Mouse (Mus musculus) cortical plate, adult 2 months (tissue): ENCODE data around the gene Pgf. TPM values are rescaled to one million over a fixed set of nuclear protein-coding genes. Genes with fewer than 3 reads are reported as not detected.

Experiments used
- H3K27ac ChIP-seq: fragments of 200-500 bp; 2 replicates; pipeline ENCODE4 v1.5.1; 2012; ENCODE audit warnings: low read length, control low read depth, inconsistent platforms; ENCODE audit not compliant: insufficient read depth
- H3K4me1 ChIP-seq: fragments of 200-500 bp; 2 replicates; pipeline ENCODE4 v1.6.1; 2011; ENCODE audit warnings: low read length; ENCODE audit not compliant: control insufficient read depth, insufficient read depth
- H3K4me3 ChIP-seq: fragments of 200-500 bp; 2 replicates; pipeline ENCODE4 v1.5.1; 2011; ENCODE audit warnings: mild to moderate bottlenecking, low read length, control low read depth; ENCODE audit not compliant: insufficient read depth
- CTCF ChIP-seq: fragments of 200-500 bp; IDR thresholded peaks from 2 replicates; pipeline ENCODE4 v1.5.1; 2011; ENCODE audit warnings: mild to moderate bottlenecking, control low read depth, low read length; ENCODE audit not compliant: insufficient read depth; ENCODE audit errors: extremely low read depth
- POLR2A ChIP-seq: fragments of 200-500 bp; IDR thresholded peaks from 2 replicates; pipeline ENCODE4 v1.6.1; 2011; ENCODE audit warnings: mild to moderate bottlenecking, low read length, control low read depth; ENCODE audit not compliant: insufficient read depth; ENCODE audit errors: extremely low read depth
- polyA plus RNA-seq: library from polyadenylated mRNA; depleted of rRNA; stranded (reverse); fragments of >200 nt; gene quantifications from 2 replicates; pipeline ENCODE4 v1.2.3, GENCODE M21; 2012

Gene Pgf
- polyA plus RNA-seq, 1 experiment, result 2.9 TPM

GRCm38 (mm10) chr12:85193146-85193545 is 15.6 kb upstream of the Pgf start:
- Histone ChIP-seq H3K27ac (no peak overlapping the region), H3K4me1 (no peaks in the 10 kb centered on the region)
- TF ChIP-seq CTCF (no peak), POLR2A (no peak)

GRCm38 (mm10) chr12:85192461-85193108 is 15.0 kb upstream of the Pgf start:
- Histone ChIP-seq H3K27ac (no peak overlapping the region), H3K4me1 (no peaks in the 10 kb centered on the region), H3K4me3 (no peak overlapping the region)
- TF ChIP-seq CTCF (no peak), POLR2A (no peak)

More at GRCm38 (mm10) chr12:85193146-85193545, 15.6 kb upstream of the Pgf start:
- H3K4me3 ChIP-seq, result no peak overlapping the region

DNA sequence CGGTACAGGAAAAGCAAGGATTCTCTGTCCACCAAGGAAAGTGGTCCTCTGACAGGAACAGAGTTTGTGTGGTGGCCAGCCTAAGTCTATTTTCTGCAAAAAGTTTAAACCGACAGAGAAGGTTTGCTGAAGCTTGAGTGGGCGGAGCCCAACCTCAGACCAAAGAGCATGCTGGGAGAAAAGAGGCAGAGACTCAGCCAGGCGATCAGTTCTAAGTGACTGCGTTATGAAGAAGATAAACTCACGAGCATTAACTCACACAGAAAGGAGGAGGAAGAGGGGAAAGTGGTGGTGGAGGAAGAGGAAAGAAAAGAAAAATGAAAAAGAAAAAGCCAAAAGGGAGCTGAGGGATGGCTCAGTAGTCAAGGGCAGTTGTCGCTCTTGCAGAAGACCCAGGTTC is 12.7 kb upstream of the Pgf start:
- H3K4me3 ChIP-seq, result no peak overlapping the region
- no peak for TF ChIP-seq POLR2A
- no peak for TF ChIP-seq CTCF
- H3K27ac ChIP-seq, result no peak overlapping the region
- no peaks in the 10 kb centered on the region for H3K4me1 ChIP-seq

DNA sequence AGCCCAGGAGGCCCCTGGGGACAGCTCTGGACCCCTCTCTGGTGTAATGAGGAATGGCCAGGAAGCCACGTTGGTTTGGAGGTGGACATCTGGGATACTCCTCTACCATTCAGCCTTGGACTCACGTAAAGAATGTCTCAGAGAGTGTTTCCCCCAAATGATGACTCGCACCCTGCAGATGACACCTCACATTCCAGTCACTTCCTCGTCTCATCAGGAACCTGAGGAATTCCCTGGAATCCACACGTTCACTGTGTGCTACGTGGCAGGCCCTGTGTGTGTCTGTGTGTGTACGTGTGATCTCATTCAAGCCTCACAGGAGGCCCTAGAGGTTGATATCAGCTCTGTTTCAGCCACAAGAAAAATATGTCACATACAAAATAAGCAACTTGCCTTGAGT is 8.8 kb upstream of the Pgf start:
- Histone ChIP-seq H3K4me3 (no peak overlapping the region), H3K27ac (no peak overlapping the region), H3K4me1 (no peaks in the 10 kb centered on the region)
- no peak for TF ChIP-seq CTCF
- no peak for TF ChIP-seq POLR2A

GRCm38 (mm10) chr12:85185810-85186209 is 8.2 kb upstream of the Pgf start:
- Histone ChIP-seq H3K27ac (no peak overlapping the region), H3K4me3 (no peak overlapping the region), H3K4me1 (no peaks in the 10 kb centered on the region)
- TF ChIP-seq POLR2A (no peak), CTCF (no peak)

DNA sequence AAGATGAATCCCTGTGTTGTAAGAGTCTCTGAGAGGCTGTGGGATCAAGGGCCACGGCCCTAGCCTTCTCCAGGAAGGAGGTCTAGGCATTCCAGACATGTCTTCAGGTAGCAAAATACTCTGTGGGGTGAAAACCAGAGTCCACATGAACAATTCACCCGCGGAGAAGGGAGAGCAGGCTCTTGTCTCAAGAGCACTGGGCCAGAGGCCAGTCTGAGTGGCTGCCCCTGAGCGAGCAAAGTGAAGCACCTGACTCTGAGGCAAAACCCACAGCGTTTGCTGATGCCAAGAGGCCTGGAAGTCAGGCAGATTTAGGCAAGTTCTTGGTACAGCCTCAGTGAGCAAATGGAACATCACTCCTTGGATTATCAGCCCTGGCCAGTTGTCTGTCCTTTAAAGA is 6.5 kb upstream of the Pgf start:
- Histone ChIP-seq H3K4me3 (no peak overlapping the region), H3K4me1 (no peaks in the 10 kb centered on the region), H3K27ac (no peak overlapping the region)
- no peak for TF ChIP-seq CTCF
- TF ChIP-seq POLR2A, result no peak

DNA sequence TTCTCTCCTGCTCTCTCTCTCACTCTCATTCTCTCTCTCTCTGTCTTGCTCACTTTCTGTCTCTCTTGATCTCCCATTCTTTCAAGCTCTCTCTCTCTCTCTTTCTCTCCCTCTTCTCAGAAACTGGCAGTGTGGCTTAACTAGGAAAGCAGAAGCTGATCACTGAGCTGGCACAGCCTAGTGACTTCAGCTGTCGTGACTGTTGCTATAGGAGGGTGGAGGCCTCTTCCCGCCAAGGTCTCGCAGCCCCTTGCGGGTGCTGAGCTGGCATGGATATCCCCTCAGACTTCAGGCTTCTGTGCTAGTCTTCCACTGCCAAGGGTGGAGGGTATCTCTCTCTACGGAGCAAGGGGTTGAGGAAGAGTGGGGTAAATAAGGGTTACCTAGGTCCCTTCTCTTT is 5.3 kb upstream of the Pgf start:
- H3K4me1 ChIP-seq, result no peaks in the 10 kb centered on the region
- TF ChIP-seq POLR2A, result no peak
- TF ChIP-seq CTCF, result no peak
- H3K4me3 ChIP-seq, result no peak overlapping the region
- H3K27ac ChIP-seq, result no peak overlapping the region

DNA sequence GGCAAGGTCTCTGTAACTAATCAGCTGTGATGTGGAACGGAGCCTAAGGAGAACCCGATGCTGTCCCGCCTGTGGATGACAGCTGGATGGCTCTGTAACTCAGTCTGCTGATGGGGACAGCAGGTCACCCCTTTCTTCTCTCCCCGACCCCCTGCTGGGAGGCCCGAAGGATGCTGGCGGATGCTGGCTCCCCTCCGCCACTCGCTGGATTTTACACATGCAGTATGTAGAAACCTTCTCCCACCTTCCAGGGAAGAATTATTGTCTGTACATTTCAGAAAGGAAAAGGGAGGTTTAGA is 4.7 kb upstream of the Pgf start:
- no peak for TF ChIP-seq CTCF
- no peak for TF ChIP-seq POLR2A
- no peak overlapping the region for H3K27ac ChIP-seq

GRCm38 (mm10) chr12:85181475-85182344 is 4.1 kb upstream of the Pgf start:
- Histone ChIP-seq H3K27ac (no peak overlapping the region), H3K4me3 (no peak overlapping the region), H3K4me1 (no peaks in the 10 kb centered on the region)
- TF ChIP-seq CTCF (no peak), POLR2A (no peak)

More for the DNA sequence above, 4.7 kb upstream of the Pgf start:
- no peaks in the 10 kb centered on the region for H3K4me1 ChIP-seq
- H3K4me3 ChIP-seq, result no peak overlapping the region

GRCm38 (mm10) chr12:85178294-85178693 is 704 bp upstream of the Pgf start:
- no peak overlapping the region for H3K4me3 ChIP-seq
- no peak for TF ChIP-seq CTCF
- TF ChIP-seq POLR2A, result no peak
- H3K27ac ChIP-seq, result no peak overlapping the region
- H3K4me1 ChIP-seq, result no peaks in the 10 kb centered on the region
